Mouse (Mus musculus) ovary, postnatal 14 days (tissue): ENCODE data around the gene Arl3.

ENCODE experiments used
- DNase-seq: peaks from one replicate; pipeline ENCODE4 v3.0.0; 2022; ENCODE audit warnings: low spot score

Gene Arl3

DNA sequence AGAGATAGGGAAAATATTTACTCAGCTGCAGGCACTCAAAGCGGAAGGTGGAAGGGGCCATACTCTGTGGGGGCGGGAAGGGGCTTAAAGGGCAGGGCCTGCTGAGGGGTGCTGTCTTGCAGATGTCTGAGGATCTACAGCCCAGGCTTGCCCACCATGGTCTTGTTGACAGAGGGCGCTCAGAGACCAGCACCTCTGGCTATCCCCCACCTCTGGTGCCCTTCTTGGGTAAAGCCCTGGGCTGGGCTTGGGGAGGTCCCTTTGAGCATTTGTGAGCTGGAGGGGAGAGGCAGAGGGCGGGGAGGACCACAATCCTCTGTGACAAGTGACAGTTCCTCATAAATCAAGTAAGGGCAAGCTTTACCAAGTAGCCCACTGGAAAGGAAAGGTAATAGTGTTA lies 39.9 kb downstream of the Arl3 start:
- DNase-seq = no peak

DNA sequence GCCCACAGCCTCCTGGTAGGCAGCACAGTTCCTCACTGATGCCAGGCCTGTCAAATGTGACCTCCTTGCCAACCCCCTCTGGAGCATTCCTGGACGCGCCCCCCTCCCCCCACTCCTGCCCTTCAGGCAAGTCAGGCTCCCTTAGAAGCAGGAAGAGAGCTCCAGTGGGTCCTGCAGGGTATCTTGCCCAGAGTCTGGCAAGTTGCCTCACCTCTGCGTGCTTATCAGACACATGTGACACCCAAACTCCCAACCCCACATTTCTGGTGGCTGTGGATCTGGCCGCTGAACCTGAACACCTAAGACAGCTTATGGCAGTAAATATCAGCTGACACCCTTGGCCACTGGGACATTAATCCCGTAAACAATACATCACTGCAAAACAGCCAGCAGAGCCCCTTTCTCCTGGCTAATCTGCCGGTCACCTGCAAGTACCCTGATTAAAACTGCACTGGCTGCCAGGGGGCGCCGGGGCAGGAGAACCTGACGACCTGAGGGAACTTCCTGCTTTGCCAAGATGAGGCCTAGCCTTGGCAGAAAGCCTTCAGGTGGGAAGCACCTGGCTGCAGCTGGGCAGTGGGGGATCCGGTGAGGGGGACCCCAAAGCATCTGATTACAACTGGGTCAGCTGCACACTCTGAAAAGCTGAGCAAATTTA lies 40.8 kb downstream of the Arl3 start:
- DNase-seq = no peak

DNA sequence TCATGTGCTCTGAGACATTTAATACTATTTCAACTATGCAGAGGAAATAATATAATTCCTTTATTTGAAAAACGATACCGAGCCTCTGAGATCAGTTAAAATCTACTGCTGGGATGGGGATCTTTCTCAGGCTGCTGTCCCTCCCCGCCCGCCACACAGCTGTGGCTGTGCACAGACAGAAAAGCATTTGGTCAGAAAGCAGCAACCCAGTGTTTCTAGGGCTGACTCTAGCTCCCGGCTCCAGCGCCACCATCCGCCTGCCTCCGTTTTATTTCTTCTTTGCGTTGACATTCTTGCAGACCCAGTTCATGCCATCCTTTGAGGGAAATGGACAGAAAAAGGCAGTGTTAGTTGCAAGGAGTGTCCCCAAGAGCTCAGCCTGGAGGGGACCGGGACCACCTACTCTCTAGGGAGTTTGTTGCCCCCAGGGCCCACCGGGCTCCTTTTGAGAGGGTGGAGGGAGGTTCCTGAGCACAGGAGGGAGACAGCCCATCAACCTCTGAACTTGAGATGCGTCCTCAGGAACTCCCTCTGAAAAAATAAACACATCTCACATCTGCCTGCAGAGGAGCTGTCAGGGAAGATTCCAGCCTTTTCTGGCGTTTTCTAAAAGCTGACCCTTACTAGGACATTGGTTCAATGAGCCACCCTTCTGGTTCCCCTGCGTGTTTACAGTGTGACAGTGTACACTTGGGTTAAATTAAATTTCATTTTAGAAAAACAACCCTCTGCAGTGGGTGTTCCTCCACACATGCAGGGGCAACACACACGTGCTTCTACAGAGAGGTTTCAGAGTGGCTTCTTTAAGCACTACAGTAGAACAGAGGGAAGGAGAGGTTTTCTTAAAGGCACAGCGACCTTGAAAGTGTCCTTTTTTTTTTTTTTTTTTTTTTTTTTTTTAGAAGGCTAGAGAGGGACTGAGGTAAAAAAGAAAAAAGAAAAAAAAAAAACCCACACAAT lies 41.6 kb downstream of the Arl3 start:
- DNase-seq = no peak

DNA sequence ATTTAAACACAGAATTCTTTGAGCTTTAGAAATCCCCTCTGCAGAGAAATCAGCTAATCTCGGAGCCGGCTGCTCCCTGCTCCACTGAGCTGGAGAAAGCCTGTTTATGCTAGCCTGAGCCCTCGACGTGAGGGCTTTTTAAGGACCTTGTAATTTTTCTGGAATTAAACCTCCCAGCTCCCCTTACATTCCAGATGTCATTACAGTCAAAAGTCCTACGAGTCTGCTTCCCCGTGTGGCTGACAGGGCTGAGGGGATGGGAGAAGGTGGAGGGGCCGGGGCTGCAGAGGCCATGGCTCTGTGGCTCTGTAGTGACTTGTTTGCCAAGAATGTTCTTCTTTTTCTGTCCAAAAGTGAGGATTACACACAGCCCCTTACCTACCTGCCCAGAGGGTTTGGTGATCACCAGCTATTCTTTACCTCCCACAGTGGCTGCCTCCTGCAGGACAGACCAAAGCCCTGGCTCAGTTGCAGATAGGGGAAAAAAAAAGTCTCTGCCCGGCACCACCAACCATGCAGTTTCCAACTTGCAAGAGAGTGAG lies 42.5 kb downstream of the Arl3 start:
- no peak for DNase-seq

DNA sequence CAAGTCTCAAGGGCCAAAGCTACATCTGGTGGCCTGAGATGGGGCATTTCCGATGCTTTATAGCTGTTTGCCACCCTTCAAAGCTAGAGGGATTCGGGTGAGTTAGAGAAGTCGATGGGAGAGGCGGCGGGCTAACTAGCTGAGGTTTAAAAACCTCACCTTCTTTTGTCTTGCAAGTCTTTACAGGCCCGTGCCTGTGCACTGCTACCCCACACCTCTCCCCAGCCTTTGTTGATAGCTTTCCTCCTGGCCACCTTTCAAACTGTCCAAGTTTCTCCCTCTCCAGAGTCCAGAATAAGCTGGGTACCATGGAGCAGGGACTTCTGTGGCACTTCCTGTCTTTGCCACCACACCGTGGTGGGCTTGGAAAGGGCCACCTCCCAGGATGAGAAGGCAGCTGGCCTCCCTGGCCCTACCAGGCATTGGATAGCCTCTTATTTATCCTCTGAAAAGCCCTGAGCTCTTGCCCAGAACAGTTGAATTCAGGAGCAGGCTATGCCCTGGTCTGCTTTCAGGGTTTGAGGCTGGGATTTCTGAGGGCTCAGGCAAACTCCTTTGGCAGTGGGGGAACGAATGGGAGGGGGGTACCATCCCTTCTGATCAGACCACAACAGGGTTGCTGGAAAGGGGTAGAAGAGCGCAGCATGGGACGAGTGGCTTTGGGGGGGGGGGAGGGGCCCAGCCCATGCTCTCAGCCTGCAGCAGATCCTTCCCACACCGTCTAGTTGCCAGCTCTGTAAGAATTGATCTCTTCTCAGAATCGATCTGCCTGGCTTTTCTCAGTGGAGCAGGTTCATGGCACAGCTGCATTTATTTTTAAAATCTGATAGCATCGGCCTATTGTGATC lies 43.2 kb downstream of the Arl3 start:
- no peak for DNase-seq

DNA sequence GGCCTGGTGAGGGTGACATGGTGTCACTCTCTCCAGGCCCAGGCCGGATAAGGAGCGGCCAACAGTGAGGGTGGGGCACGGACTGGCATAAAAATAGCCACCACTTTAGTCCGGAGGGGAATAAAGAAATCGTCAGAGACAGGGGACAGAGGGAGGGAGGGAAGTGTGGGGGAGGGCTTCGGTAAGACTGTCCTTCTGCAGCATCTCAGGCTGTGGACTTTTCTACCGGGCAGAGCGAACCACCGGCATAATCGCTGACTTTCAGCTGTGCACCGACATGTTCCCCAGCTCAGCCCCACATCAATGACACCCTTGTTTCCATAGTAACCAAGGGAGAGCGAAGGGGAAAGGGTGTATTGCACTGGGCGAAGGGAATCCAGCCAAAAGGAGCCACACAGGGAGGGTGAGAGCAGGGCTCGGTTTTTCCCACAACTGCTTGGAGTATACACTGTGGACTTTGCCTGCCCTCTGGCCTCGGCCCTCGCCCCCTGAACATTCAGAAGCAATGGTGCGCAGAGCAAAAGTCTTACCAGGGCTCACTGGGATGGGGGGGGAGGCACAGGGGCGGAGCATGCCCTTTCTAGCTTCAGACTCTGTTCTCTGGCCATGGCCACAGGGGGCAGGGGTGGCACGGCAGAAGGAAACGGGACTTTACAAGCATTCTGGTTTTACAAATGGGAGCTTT lies 44.3 kb downstream of the Arl3 start:
- no peak for DNase-seq

DNA sequence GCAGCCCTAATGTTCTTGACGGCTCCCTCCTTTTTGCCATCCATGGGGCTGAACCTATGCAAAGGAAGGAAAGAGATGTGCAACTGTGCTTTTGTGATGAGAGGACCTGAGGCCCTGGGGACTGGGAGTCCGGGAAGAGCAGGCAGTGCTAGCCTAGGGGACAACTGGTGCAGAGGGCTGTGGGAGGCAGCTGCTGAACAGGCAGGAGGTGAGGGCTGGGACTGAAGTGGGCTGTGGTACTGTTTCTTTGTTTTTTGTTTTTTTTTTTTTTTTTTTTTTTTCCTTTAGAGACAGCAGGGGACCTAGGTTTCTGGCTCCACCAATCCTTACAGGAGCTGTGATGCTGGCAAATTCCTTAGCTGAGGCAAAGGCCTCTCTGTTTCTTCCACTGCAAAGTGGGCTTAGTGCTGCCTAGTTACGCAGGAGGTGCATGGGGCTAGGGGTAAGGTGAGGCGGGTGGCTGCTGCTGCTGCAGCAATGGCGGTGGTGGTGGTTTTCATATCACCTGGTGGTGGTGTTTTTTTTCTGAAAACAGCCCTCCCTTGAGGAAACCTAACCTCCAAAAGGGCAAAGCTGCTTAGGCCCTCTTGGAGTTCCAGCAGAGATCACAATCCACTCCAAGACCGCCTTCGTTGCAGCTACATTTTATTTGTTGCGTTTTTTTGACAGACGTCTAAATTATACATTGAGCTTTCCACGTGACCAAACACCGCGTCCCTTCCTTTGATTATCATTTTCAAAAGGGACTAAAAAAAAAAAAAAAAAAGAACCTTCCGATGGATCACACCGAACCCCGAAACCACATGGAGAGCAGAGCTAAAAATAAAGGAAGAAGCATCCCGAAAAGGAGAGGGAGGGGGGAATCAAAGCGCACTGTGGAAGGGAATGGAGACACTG lies 45.1 kb downstream of the Arl3 start:
- DNase-seq = no peak

DNA sequence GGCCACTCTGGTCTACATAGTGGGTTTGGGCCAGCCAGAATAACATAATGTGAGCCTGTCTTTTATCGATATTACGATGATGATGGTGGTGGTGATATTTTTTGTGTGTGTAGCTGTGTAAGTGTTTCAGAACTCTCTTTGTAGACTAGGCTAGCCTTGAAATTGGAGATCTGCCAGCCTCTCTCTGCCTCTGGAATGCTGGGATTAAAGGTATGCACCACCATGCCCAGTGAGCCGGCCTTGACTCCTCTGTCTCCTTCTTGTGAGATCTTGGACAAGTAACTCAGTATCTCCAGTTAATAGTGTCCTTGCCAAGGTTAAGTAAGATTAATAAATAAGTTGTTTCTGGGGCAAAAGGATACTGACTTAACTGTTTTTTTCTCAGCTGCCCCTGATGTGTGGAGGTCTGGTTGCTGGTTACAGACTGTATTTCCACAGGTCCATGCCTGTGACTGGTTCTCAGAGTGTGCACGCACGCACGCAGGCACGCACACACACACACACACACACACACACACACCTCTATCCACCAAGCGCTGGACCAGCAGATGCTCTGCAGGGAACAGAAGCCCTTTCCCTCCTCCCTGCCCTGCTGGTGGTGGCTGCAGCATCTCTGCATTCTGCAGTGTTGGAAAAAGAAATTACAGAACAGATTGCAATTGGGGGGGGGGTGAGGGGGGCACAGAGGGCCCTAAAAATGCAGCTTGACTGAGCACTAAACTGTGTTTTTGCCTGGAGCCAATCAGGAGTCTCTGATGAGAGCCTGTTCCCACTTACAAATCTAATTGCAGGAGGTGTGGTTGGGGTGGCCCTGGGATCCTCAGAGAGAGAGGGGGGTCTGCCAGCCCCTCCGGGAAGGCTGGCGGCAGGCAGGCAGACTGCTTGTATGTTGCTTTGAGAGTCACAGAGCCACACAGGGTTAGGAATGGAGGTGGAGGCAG lies 47.0 kb downstream of the Arl3 start:
- no peak for DNase-seq

DNA sequence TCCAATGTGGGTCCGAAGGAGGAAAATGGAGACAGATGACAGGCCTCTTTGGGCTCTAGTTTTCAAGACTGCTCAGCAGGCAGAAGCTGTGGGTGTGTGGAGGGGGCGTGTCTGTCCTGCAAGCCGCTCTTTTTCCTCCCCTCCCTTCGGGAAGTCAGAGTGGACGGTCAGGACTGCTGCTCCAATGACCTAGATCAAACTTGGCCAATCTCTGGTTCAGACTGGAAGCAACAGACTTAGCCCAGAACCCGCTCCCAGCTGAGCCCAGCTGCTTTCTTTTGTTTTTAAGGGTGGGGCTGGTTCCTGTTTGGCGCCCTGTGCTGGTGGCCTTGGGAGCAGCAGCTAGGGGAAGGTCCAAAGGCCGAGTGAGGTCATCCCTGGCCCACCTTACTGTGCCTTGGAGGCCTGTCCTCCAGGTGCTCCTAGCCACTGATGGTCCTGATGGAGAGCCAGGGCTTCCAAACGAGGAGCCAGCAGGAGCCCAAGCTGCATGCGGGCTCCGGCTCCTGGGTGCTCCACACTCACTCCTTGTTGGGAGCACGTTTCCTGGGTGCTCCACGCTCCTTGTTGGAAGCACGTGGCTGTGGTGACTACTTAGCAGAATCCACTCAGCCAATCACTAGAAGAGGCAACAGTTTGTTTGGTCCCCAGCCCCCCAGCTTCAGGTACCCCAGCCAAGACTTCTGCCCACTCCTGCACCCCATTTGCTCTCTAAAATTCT lies 48.2 kb downstream of the Arl3 start:
- no peak for DNase-seq

DNA sequence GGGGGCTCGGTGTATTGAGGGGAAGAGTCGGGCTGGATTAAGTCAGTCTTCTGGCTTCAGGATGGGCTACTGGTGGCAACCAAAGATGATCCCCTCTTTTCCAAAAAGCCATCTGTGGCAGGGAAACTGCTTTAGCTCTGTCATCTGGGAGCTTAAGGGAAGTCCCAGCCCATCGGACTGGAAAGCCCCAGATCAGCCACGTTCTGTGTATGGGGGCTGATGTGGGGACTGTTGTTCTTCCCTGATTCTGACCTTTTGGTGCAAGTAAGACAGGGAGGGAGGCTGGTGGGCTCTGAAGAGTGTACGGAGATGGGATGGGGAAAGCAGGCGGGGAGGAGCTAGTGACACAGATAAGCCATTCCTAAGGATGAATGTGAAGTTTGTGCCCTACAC lies 48.9 kb downstream of the Arl3 start:
- no peak for DNase-seq

DNA sequence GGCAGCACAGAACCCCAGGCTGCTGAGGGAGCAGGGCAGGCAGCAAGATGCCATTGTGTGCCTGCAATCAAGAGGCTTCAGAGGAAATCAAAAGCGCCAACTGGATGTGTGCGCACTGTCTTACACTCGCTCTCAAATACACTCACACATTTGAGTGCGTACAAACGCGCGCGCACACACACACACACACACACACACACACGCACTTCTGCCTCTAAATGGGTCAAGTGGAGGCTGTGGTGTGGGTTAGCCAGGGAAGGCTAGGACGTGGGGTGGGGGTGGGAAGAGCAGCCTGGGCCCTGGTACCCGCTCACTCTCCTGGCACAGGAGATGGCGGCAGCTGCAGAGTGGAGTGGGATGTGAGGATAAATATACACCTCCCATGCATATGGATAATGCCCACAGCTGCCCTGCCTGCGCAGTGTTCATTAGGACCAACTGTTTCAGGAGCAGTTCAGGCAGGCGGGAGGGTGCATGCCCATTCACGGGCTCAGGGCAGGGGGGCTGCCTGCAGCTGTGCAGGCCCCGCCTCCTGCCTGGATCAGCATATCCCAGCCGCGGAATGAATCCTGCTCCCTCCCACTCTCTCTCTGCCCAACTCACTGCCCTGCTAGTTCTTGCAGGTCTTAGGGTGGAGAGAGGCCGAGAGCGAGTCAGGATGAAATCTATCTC lies 49.4 kb downstream of the Arl3 start:
- no peak for DNase-seq

DNA sequence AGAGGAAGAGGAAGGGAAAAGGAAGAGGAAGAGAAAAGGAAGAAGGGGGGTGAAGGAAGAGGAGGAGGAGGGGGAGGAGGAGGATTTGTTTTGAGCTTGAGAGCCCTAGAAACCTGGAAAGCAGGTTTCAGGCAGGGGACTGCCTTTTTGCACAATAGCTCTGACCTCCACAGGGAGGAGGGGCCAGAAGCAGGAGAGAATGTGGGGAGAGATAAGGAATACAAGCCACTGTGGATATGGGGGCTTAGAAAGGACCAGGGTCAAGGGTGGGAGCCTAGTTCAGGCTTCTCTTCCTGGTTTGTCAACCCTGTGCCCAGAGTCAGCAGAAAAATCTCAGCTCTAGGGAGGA lies 49.9 kb downstream of the Arl3 start:
- no peak for DNase-seq

DNA sequence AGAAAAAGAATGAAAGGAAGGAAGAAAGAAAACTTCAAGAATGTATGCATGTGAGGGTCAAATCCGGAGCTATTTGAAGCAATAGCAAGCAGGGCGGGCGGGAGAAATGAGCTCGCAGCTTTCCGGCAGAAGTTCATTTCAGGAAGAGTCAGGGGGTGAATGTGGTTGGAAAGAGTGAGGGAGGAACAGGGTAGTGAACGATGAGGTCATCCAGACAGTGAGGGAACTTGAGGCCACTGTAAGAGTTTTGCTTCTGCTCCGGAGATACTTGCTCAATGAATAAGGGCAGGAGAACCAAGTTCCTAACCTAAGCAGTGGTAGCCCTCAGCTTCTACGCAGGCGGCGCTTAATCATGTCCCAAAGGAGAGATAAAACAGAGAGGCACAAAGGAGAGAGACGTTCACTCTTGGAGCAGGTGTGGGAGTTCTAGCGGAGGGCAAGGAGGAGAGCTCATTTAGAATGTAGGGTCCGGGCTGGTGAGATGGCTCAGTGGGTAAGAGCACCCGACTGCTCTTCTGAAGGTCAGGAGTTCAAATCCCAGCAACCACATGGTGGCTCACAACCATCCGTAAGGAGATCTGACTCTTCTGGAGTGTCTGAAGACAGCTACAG lies 50.5 kb downstream of the Arl3 start:
- no peak for DNase-seq

DNA sequence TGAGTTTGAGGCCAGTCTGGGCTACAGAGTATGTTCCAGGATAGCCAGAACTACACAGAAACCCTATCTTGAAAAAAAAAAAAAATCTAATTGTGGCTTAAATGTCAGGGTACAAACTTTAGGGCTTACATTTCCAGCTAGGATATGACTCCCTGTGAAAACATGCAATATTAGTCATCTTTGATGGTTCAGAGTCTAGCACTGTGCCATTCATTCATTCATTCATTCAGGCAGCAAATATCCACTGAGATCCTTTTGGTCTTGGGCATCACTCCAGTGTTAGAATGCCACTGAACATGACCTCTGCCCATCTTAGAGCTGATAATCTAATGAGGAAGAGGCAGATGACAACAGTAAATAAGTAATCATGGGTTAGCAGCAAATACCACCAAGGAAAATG lies 51.3 kb downstream of the Arl3 start:
- DNase-seq = no peak

DNA sequence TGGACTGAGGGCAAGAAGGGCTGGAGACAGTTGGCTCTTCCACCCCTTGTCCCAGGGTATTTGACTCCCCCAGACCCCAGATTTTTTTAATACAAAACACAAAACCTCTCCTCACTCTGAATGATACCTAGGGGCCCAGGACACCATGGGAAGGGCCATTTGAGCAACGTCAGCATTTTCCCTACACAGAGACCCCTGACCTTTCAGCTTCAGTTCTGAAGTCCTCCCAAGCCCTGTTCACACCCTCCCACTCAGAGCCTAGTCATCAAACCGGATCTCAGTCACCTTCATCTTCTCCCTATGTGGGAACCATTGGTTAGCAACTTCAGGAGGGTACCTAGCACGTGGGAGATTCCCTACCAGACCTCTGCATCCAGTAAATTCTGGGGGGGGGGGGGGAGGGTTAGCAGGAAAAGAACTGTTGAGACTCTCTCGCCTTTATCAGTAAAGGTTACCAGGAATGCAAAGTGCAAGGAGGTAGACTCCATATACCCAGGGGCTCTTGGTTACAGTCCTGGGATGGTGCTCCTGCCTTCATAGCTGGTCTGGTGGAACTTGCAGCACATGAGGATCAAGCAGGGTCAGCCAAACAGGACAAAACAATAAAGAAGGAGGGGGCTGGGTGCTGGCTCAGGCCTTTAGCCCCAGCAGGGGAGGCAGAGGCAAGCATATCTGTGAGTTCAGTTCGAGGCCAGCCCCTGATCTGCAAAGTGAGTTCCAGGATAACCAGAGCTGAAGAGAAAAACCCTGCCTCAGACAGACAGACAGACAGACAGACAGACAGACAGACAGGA lies 54.0 kb downstream of the Arl3 start:
- DNase-seq = no peak

DNA sequence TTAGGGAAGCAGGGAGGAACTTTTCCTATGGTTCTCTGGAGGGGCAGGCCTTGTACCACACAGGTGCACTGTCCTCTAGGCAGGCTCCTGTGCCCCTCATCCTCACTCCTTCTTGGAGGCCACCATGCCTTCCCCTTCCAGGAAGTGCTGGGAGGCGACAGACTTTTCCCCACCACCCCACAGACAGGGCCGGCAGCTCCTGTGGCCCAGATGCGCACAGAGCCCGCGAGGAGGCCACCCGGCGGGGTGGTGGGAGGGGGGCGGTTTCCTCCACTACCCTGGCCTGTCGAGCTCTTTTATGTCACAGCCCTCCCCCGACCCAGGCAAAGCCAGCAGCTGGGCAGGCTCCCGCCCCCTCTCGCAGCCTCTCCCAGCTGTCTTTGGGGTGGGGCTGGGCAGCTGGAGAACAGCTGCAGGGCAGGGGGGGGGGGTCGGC lies 54.6 kb downstream of the Arl3 start:
- no peak for DNase-seq
